Mouse (Mus musculus): Measurements from ENCODE around the gene Ptcd3. TPM values are rescaled to one million over a fixed set of nuclear protein-coding genes. Genes with fewer than 3 reads are reported as not detected.
A peak's percentile ranks its signal among the peaks of the same experiment; 100 is the strongest.
"Not testable (repeated sequence)": the region's sequence is repeated elsewhere in the genome, so short reads cannot be mapped to it uniquely, and the experiment has no call there.

The Ptcd3 gene
- total RNA-seq, 2 experiments from 2014 or later, result 139 to 162 TPM

DNA sequence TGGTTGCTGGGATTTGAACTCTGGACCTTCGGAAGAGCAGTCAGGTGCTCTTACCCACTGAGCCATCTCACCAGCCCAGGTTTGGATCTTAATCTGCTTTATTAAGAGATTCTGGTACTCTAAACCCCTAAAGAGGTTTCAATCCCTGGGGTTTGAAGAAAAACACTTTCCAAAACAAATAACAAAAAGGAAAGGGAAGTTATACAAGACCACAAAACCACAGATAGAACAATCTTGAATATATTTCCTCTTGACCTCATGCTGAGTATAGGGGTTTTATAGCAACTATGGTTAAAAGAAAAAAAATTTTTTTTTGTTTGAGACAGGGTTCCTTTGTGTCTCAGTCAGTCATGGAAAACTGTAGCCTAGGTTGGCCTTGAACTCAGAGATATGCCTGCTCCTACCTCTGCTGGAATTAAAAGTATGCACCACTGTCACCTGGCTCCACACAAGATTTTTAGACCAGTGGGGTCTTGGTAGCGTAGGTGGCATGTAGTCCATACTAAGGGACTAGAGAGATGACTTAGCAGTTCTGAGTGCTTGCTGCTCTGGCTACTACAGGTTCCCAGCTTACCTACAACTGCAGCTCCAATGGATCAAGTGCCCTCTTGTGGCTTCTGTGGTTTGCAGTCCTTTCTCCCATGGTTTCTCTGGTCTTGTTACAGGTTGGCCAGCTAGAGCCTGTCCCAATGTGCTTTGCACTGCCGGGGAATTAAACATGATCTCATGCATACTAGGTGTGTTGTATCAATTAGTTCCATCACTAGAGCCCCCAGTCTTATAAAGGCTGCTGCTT is 30.4 kb downstream of the Ptcd3 start:
- ATAC-seq (replicated peaks; ENCODE audit: poor library complexity), result peak; percentile 24; the same call in 1 of the 2 replicates

- ATAC-seq (replicated peaks; ENCODE audit: poor library complexity), result no peak
These were observed 37.2 kb downstream of the Ptcd3 start for GRCm38 (mm10) chr6:71871396-71871795.

GRCm38 (mm10) chr6:71868809-71869208 is 39.7 kb downstream of the Ptcd3 start:
- ATAC-seq (replicated peaks; ENCODE audit: poor library complexity), result 0 out of 2 replicates have a peak, but pooled peaks have one; percentile 39

GRCm38 (mm10) chr6:71867751-71868150 is 40.8 kb downstream of the Ptcd3 start:
- ATAC-seq (replicated peaks; ENCODE audit: poor library complexity), result no peak

DNA sequence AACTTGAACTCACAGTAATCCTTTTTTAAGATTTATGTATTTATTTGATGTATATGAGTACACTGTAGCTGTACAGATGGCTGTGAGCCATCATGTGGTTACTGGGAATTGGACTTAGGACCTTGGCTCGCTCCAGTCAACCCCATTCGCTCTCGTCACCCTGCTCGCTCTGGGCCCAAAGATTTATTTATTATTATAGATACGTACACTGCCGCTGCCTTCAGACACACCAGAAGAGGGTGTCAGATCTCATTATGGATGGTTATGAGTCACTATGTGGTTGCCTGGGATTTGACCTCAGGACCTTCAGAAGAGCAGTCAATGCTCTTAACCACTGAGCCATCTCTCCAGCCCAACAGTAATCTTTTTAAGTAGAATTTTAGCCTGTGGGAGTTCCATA is 61.6 kb downstream of the Ptcd3 start:
- not testable (repeated sequence) for ATAC-seq (replicated peaks; ENCODE audit: poor library complexity)

GRCm38 (mm10) chr6:71840597-71841290 is 67.8 kb downstream of the Ptcd3 start:
- no peak for ATAC-seq (replicated peaks; ENCODE audit: poor library complexity)

DNA sequence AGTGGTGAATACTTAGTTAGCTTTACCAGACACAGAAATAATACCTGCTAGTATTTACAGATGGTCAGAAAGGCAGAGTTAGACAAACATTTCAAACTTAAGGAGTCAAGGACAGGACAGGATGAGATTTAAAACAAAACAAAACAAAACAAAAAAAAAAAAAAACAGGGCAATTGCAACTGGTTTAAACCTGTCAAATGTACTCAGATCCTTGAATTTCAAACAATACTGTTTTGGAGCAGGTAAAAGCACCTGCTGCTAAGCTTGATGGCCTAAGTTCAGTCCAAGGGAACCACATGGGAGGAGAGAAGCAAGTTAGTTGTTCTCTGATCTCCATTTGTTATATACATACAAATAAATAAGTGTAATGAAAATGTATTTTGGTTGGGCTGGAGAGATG is 68.7 kb downstream of the Ptcd3 start:
- ATAC-seq (replicated peaks; ENCODE audit: poor library complexity), result no peak

- 0 out of 2 replicates have a peak, but pooled peaks have one; percentile 29 for ATAC-seq (replicated peaks; ENCODE audit: poor library complexity)
These were observed 71.7 kb downstream of the Ptcd3 start for GRCm38 (mm10) chr6:71836811-71837210.

- ATAC-seq (replicated peaks; ENCODE audit: poor library complexity), result peak; percentile 93
These were observed 77.0 kb downstream of the Ptcd3 start for GRCm38 (mm10) chr6:71831581-71831960.

DNA sequence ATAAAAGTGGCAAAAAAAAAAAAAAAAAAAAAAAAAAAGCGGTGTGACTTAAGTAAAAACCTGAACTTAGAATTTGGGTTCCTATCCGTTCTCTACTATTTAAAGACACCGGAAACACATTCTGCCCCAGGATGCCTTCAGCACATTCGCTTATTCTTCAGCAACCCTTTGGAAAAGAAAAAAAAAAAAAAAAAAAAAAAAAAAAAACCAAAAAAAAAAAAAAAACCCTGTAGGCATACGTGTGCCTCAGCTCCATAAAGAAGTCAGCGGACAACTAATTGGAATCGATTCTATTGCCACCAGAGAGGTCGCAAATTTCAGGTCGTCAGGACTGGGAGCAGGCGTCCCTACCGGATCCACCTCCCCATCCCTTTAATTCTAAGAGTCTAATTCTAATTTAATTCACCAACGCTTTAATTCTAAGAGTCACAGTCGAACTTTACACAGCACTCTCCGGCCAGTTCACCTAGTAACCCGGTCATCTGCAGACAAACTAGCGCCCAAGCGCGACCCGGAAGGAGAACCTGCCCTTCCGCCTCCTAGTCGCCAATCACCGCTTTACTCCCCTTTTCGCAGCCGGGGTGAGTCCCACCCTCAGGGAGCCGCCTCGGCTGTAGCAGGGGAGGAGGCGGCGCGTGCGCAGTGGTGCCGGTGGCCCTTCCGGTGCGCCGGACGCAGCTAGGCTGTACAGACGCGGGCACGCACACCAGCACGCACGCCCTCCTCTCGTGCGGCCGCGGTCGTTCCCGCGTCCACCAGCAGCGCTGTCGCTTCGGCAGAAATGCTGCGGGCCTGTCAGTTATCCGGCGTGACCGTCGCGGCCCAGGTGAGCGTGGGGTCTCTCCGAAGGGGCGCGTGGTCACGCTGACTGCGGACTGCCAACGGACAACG is 77.6 kb downstream of the Ptcd3 start, which contains the start of gene Immt:
TSS of gene Immt (plus strand) at position 642 of the 891 bp plus-strand sequence.
- peak; percentile 92 for ATAC-seq (replicated peaks; ENCODE audit: poor library complexity)

Other genes starting within 250 kb of the Ptcd3 start
- gene Reep1, start 201.2 kb downstream of the Ptcd3 start, total RNA-seq (2015), result 0.32 and 1.1 TPM in 2 replicates
- gene Reep1, start 201.2 kb downstream of the Ptcd3 start, total RNA-seq (2017), result 0.71 and 1.0 TPM in 2 replicates
- gene Mrpl35, start 81.8 kb downstream of the Ptcd3 start, total RNA-seq (2015), result 49.4 and 58.9 TPM in 2 replicates
- 22.9 and 33.4 TPM in 2 replicates for gene Mrpl35, start 81.8 kb downstream of the Ptcd3 start, total RNA-seq (2017)
- gene Immt, start 77.4 kb downstream of the Ptcd3 start, total RNA-seq (2015), result 163 and 190 TPM in 2 replicates
- 128 and 149 TPM in 2 replicates for gene Immt, start 77.4 kb downstream of the Ptcd3 start, total RNA-seq (2017)
- gene Polr1a, start 303 bp upstream of the Ptcd3 start, total RNA-seq (2015), result 35.4 and 39.2 TPM in 2 replicates
- gene Polr1a, start 303 bp upstream of the Ptcd3 start, total RNA-seq (2017), result 75.9 and 99.9 TPM in 2 replicates
- gene St3gal5, start 188.8 kb upstream of the Ptcd3 start, total RNA-seq (2015), result 7.8 and 10.1 TPM in 2 replicates
- 11.5 and 14.6 TPM in 2 replicates for gene St3gal5, start 188.8 kb upstream of the Ptcd3 start, total RNA-seq (2017)

Measured in megakaryocyte progenitor cell, adult 5-6 weeks (primary cell).